Mouse (Mus musculus) adrenal gland, adult 8-10 months (tissue): Measurements from ENCODE around the gene Slc7a11. TPM values are rescaled to one million over a fixed set of nuclear protein-coding genes. Genes with fewer than 3 reads are reported as not detected.

Experiments
- DNase-seq: peaks from one replicate; pipeline ENCODE4 v3.0.0; 2022
- total RNA-seq, 4 experiments: library from RNA; stranded (reverse); gene quantifications; 2 replicates each; pipeline ENCODE4 v1.2.4; 2022

Slc7a11 gene
- total RNA-seq, 4 experiments from 2014 or later: 0.52 to 0.78 (median 0.61) TPM

DNA sequence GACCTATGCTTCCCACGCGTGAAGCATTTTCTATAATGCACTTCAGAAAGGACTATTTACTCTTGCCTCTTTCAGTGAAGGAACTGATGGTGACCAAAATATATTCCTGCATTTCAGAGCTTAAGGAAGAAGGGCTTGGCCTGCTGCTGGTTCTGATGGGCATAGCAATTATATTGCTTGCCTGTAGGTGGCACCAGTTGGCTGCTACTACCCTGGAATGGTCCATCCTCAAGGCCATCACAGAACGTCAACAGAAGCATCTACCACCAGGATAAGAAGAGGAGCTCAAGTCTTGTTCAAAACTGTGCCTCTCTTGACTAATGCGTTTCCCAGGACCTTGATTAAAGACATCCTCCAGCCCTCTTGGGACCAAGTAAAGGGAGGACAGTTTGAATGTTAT, 139.3 kb downstream of the Slc7a11 start:
- peak; percentile 19 for DNase-seq

DNA sequence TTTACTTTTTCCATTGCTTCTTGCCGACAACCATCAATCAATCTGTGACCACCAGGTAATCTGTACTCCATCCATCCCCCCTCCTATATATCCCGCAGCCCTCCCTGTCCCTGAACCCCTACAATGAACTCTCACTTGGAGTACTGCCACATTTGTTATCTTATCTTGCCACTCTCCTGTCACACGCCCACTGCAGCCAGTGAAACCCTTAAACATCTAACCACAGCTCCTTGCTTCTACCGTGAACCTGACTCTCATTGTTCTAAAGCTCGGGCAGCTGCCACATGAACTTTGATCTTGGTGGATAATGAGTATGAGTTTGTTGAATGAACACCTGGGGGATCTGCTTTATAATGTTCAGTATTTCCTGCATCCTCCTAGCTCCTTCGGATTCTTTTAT, 140.8 kb downstream of the Slc7a11 start:
- DNase-seq: no peak

DNA sequence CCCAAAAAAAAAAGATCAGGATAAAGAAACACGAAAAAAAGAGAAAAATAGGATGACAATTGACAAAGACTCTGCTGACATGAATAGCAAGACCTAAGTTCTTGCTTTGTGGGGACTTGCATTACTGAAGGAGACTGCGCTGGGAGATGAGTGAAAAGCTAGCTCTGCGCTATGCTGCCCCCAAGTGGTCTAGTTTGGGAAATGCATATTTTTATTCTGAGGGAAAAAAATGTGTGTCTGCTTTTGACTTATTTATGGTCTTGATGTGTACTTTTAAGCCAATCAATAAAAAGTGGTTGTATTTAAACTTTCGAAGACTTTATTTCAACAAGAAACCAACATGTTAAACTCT, 142.5 kb downstream of the Slc7a11 start:
- peak; percentile 26 for DNase-seq

DNA sequence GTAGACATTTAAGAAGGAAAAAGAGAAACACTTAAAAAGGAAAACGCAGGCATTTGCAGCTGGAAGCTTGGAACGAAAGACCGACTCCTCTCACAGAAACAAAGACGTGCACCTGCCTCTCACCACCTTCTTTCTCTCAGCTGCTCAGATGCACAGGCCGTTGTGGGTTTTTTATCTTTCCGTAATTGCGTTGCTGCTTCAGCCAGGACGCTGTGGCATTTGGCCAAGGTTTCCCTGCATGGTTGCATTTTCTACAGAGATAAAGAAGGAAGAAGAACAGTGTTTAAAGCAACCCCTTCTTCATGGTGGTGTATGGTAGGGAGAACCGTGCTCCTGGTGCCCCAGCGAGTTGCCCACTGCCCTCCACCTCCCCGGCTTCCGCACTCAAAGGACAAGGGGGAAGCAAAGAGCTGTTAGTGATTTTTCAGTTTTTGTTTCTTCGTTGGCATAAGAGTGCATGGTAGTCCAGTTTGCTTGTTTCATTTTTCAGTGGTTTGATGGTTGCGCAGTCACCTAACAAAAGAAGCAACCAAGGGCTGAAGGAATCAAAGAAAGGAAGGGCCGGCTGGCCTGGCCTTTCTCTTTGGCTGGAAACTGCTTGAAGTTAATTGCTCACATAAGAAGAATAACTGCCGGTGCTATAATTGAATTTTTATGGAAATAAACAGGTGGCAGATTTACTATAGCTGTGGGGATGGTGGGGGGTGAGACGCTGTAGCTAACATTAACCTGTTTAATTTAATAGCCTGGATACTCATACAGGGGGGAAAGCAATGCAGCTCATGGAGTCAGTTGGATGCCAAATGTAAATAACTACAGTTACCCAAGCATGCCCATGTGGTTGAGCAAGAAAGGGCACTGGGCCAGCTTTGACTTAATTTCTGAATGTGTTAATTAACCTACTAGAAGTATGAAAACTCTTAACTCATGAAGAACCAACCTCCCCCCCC, 143.1 kb downstream of the Slc7a11 start:
- no peak for DNase-seq

DNA sequence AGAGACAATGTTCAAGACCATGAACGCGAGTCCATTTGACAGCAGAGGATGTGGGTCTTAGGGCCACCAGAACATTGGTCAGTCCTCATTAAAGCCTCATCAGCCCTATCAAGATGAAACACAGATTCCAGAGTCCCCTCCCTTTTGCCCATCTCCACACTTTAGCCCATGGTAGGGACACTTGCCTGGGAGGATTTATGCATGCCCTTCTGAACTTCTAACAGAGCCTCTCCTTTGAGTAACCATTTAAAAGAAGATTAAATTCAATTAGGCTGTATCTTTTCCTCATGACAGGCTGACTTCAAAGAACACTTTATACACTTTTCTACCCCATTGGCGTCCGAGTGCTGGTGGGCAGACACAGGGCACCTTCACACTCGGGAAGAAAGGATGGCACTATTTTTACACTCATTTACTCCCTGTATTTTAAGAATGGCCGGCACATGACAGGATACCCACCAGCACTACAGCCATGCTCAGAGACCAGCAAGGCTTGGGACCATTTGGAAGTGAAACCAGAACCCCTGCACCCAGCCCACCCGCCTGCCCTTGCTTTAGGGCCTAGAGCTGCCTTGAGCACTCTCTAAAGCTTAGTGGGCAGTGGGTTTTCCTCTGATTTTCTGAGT, 144.9 kb downstream of the Slc7a11 start:
- no peak for DNase-seq

DNA sequence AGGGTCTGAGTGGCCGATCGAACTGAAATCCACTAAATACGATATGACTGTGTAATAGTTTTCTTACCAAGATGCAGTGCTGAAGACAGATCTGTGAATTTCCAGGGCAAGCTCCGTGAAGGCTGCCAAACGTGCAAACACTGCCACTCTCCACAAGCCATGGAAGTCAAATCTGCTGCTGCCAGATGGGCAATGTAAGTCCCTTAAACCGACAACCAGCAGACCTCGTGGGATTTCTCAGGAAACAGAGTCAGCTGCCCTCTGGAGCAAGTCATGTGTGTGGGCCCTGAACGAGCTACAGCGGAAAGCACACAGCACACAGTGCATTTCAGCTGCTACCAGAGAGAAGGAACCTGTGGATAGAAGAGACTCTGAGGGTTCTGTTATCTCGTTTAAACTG, 146.5 kb downstream of the Slc7a11 start:
- no peak for DNase-seq

DNA sequence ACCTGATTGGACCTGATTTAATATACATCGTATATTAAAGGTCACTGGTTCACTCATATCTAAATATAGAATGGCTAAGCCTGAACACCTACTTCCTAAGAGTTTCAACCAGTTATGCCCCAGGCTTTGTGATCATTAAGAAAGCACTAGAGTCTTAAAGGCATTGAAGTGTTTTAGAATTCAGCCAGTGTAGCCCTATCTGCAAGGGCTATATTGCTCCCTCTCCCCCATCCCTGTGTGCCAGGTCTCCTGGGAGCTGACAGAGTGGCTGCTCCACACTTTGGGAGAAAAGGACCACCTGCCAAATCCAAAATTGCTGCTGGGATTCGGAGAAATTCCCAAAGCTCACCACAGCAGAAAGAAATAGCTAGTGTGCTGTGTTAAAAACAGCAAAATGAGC, 168.4 kb downstream of the Slc7a11 start:
- no peak for DNase-seq

DNA sequence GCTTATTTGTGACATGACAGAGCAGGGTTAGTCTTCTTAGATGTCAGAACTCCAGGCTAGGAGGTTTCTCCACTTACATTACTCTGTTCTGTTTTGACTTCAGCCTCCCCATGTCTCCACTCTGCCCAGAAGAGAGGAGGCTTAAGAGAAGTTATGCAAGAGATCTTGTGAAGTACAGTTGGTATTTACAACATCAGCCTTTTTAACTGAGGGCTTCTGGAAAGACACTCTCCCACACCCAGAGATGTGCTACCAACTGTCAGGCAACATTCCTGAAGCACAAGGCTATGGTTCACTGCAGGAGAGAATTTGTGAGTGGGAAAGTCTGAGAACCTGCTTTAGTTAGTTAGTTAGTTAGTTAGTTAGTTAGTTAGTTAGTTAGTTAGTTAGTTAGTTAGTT, 171.2 kb downstream of the Slc7a11 start:
- DNase-seq: no peak

DNA sequence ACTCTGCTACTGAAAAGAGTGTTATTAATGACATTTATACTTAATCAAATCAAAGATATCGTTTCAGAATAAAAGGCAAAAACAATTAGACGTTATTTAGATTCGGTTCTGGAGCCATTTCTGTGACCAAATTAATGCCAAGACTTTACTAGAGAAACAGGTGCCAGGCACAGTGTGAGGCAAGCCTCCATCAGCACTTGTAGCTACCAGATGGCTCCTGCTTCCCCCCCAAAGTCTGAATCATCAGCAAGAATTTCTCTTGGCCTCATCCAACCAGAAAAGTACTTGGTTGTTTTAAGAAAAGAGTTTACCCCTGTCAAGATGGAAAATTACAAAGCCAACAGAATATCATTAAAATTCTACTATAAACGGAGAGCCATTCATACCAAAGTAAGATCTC, 173.7 kb downstream of the Slc7a11 start:
- no peak for DNase-seq

DNA sequence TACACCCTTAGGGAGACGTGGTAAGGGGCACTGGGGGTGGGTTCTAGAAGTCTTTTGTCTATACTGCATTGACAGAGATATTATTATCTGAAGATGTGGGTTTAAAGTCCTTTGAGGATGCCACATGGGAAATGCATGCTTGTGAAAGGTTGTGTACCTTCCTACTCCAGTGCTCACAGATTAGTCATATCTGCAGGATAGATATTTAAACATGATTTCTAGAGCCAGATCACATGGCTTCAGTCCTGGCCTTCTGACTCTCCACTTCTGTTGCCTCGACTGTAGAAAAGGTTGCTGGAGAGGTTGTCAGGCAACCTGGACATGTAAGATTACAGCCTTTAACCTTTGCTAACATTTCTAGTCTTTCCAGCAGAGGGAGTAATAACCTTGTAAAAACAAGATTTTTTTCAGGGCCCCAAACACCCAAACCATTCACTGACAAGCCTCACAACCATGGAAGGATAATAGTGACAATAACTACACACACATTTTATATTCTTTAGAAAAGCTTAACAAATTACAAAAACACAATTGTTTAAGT, 180.8 kb downstream of the Slc7a11 start:
- no peak for DNase-seq

DNA sequence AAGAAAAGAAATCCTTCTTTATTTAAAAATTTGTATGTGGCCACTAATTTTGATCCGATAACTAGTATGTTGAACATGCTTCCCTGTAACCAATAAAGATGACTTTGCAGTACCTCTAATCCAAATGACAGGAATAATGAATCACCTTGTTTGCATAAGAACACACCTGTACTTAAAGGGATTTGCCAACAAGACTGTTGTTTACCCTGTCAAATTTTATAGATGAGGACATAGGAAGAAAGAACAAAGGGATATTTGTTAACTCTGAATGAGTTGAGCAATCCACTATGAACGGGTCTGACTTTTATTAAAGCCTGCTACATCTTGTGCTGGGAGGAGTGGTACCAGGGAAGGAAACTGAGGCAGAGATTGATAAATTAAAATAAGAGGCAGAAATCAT, 181.3 kb downstream of the Slc7a11 start:
- no peak for DNase-seq

DNA sequence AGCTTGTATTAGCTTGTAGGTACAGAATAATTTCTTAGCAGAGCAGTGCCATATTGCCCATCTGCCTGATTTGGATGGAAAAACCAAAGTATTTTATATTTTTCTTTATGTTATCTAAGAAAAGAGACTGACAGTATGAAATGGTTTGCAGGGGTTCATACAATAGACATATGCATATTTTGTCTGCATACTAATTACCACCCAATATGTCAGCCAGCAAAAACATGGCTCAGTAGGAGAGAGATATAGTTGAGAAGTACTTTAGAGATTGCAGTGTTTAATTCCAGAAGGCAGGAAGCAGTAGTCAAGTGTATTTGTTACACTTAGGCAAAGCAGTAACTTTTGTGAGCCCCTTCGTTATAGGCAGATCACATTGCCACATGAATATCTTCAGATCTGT, 182.7 kb downstream of the Slc7a11 start:
- DNase-seq: no peak

DNA sequence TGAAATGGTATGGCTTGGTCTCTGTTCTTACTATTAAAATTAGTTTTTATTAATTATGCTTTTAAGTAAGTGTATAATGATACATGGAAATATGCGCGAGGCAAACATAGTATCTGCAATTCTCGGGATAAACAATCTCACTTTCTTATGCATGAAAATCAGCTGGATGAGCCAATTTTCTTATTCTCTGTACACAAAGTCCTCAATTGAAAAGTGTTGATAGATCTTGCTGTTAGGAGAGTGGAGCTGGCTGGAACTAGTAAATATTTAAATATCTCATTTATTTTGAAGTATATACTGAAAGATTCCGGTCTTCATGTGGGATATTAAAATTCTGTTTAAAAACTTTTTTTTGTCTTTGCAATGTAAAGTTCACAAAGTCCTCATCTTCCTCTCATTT, 184.6 kb downstream of the Slc7a11 start:
- no peak for DNase-seq

DNA sequence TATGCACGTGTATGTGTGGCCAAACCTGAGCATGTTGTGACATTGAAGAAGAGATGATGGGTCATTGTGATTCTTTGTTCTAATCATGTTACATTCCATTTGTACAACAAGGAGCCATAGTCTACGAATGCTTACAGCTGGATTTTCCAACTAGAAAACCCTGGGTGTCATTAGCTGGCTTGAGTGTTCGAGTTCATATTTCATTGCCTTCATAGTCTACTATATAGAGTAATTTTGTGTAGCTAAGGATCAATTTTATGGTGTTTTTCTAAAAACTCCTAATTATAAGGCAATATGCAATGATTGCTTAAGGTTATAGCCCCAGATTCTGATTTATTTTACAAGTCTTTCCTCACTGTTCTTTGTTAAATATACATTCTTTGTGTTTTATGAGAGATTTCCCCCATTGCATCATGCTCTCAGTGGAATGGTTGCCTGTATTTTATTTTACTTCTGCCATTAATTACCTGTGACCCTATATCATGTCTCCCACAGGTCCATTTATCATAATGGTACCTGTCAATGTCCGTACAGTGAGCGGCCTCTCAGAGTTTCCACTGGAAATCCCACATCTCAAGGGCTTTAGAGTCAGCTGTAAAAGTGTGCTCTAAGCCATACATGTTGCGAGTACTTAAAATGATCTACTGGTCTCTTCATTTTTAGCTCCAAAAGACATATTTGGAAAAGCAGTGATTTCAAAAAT, 193.7 kb downstream of the Slc7a11 start:
- no peak for DNase-seq

DNA sequence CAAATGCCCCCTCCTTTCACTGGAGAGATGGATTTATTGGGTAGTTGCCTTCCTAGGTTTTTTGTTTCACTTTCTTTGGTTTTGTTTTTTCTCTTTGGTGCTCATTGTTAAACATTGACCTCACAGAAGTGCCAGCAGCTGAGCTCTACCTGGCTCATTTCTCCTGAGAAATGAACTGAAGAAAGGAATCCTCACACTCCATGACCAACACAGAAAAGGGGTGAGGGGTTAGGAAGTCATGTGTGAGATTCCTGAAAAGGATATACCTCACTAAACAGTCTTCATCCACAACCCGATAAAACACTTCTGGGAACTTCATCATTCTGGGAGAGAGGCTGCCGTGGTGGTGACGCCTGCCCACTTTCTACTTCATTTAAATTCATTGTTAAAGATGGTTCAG, 207.4 kb downstream of the Slc7a11 start:
- no peak for DNase-seq

DNA sequence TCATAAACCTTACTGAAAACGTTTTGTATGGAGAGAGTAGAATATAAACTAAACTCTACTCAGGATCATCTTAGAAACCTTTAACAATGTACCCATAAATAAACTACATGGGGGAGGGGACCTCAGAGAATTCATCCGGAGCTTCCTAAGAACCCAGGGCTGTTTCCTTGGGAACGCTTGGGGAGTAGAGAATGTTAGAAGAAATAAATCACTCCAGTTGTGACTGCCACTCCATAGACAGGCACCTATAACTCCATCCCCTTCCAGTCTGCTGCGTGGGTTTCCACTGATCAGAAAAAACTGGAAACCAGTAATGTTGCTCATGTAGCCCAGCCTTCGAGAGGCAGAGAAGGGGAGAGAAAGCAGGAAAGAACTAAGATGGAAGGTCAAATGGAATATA, 210.3 kb downstream of the Slc7a11 start:
- DNase-seq: no peak

DNA sequence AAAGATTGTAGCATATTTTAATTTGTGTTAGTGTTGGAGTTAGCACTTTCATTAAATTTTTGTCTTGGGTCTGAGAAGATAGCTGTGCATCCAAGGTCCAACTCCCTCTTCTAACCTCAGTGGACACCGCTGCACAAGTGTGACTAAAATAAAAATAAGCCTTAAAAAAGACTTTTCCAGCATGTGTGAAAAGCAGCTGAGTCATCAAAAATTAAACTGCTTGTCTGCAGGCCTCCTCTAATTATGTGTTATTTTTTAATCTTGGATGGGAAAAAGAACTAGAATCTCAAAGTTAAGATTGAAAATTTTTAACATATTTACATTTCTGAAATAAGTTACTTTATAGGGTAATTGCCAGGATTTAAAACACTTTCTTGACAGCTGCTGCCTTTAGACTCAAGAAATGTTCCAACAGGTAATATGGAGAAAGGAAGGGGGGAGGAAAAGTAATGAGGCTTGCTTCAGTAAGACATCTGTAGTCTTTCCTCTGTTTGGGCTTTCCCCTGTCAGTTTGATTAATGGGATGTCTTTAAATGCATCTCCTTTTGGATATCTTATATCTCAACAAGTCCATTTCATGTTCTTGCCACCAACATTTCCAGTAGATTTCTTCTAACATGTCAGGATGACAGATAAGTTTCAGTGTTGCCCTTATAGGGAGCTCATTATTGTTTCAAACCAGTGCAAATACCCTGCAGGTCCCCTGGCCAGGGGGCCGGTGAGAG, 218.9 kb downstream of the Slc7a11 start:
- no peak for DNase-seq

DNA sequence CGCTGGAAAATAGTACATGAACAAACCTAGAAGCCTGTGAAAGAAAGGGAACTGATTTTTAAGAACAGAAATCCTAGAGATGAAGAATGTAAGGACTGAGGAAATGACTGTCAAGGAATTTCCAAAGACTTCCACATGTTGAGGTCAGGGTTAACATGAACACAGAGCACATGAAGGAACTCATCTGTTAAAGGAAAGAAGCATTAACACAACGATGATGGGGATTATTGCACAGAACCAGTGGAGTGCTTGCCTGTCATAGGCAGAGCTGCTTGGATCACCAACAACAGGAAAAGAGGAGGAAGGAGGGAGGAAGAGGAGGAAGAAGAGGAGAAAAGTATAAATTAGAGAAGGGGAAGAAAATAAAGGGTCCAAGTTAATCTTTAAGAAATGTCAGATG, 223.0 kb downstream of the Slc7a11 start:
- DNase-seq: no peak

DNA sequence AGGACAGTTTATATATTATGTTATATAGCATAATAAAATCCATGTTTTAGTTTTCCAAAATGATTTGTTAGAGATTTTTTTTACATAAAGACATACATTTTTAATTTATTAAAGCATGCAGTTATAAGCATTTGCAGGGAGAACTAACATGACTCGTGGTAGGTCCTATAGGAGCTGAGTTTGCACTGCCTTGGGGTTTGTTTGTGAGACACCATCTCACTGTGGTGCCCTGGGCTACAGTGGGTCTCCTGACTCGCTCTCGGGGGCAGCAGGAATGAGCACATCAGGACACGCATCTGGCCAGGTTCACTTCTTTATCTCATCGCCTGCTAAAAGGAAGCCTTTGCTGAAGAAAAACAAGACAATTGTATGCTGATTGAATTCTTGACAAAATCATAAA, 257.0 kb downstream of the Slc7a11 start:
- no peak for DNase-seq

DNA sequence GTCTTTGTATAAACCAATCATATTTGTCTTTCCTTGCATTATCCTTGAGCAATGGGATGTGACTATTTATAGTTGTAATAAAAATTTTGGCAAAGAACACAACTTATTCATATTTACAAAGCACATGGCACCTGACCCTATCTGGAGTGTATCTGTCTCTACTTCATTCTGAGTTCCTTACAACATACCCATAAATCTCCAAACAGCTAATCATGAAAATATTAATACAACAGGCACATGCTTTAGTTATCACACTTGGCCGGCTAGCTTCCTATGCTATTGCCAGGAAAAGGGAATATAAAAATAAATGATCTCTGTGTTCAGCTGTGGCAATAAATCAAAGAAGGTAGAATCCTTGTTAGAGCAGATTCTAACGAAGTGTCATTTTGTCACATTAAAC, 257.5 kb downstream of the Slc7a11 start:
- DNase-seq: no peak

DNA sequence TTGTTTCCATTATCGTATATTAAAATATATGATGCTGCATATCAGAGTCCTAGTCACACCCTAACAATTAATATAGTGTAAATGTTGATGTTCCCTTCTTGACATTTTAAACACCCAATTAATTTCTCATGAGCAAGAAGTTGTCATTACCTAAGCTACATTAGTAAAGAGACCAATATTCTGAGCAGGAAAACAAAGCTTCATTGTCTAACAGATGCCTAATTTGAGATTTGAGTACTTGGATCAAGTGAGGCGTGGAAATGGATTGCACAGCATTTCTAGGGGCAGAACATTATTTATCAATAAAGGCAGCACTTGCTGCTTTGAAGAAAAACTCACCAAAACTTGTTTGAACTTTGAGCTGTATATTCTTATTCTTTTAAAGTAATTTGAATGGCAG, 282.7 kb downstream of the Slc7a11 start:
- no peak for DNase-seq

DNA sequence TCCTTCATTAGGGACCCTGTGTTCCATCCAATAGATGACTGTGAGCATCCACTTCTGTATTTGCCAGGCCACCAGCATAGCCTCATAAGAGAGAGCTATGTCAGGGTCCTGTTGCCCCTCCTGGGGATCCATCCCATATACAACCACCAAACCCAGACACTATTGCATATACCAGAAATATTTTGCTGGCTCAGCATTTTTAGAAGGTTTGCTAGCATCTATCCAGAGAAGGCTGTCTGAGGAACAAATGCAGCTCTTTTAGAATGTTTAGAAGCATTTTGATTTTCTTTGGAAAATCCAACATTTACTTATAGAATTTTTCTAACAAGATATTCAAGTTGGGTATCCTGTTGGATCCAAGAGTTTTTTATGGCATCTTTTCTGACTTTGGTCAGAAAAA, 299.3 kb downstream of the Slc7a11 start:
- no peak for DNase-seq

DNA sequence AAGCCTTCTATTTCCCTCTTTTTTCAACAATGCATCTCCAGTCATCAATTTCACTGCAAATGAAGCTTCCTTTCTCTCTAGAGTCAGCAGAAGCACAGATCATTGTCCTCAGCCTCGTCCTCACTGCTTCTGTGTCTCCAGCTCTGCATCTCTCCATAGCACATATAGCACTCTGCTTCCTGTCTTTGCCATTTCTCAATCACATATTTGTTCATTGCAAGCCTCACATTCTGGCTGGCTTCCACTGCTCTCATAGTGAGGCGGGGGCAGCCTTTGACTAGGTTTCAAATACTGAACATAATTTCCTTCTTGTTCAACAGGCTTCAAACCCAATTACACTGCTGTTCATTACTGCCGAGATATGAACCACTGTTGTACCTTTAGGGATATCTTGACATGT, 305.1 kb downstream of the Slc7a11 start:
- DNase-seq: no peak
